23 mouse cellular contexts compared by ENCODE assay signal in genomic region chr2:147244406-147244805, GRCm38 (mm10). TPM values are rescaled to one million over a fixed set of nuclear protein-coding genes. Genes with fewer than 3 reads are reported as not detected.
"Had no signal": no experiment of that assay in that cellular context is flagged by ENCODE, and none has a peak within 500 bp of the region (broad histone marks: within the 10 kb centered on the region; RNA-seq: fewer than 3 reads in every experiment).

No protein-coding gene starts in this region.

- H3K27ac ChIP-seq: liver, embryonic 15.5 days; lung, embryonic 15.5 days; midbrain, embryonic 12.5 days; neural tube, embryonic 13.5 days; neural tube, embryonic 15.5 days had no signal

- H3K4me2 ChIP-seq: liver, embryonic 15.5 days; lung, embryonic 15.5 days; midbrain, embryonic 12.5 days; neural tube, embryonic 13.5 days; neural tube, embryonic 15.5 days had no signal

- H3K4me1 ChIP-seq: liver, embryonic 15.5 days; lung, embryonic 15.5 days; midbrain, embryonic 12.5 days; neural tube, embryonic 13.5 days; neural tube, embryonic 15.5 days had no signal

- ATAC-seq: liver, postnatal 0 days; lung, postnatal 0 days had no signal

- H3K9me3 ChIP-seq: liver, embryonic 15.5 days; lung, embryonic 15.5 days; midbrain, embryonic 12.5 days; neural tube, embryonic 13.5 days; neural tube, embryonic 15.5 days had no signal

- H3K9ac ChIP-seq: liver, embryonic 15.5 days; liver, postnatal 0 days; lung, embryonic 15.5 days; midbrain, embryonic 12.5 days; neural tube, embryonic 13.5 days; neural tube, embryonic 15.5 days had no signal

- DNase-seq: liver, postnatal 0 days; lung, adult 2 months; lung, postnatal 14 days; lung, postnatal 4 days; midbrain, embryonic 14.5 days; retina, postnatal 1 day; right cerebral cortex, adult 18-20 months; right cerebral cortex, postnatal 25 days; right cerebral cortex, postnatal 4 days; spleen, adult 18-20 months; thymus, adult 18-20 months; thymus, postnatal 14 days; thymus, postnatal 36 days had no signal

- H3K27me3 ChIP-seq: liver, embryonic 15.5 days; lung, embryonic 15.5 days; neural tube, embryonic 13.5 days; neural tube, embryonic 15.5 days had no signal

- H3K36me3 ChIP-seq: liver, embryonic 15.5 days; lung, embryonic 15.5 days; midbrain, embryonic 12.5 days; neural tube, embryonic 13.5 days; neural tube, embryonic 15.5 days had no signal

- H3K4me3 ChIP-seq: liver, embryonic 15.5 days; lung, embryonic 15.5 days; midbrain, embryonic 12.5 days; myocyte; neural tube, embryonic 13.5 days; neural tube, embryonic 15.5 days had no signal

RNA-seq across cellular contexts. Expression of gene Nkx2-2, which starts 50.4 kb away (rescaled TPM):
- total RNA-seq: megakaryocyte, adult 5-6 weeks; megakaryocyte-erythroid progenitor cell, adult 5-6 weeks had no signal
- polyA plus RNA-seq: liver, embryonic 15.5 days; liver, postnatal 0 days; lung, adult 2 months; lung, embryonic 15.5 days; lung, postnatal 0 days; myocyte; thymus, postnatal 0 days had no signal
